Mouse (Mus musculus): ENCODE measurements around the gene Ap3m1. TPM values are rescaled to one million over a fixed set of nuclear protein-coding genes. Genes with fewer than 3 reads are reported as not detected.

Ap3m1 gene
- total and polyA plus RNA-seq, 3 experiments, result 32.6 to 73.4 (median 61.7) TPM

- Histone ChIP-seq H3K4me1 (ENCODE audit: control insufficient read depth in 1 of 2, insufficient read depth in 2 of 2) (peaks cover 0 to 9% of the 10 kb centered on the region in 2 experiments; a peak in 1 of 4 replicates), H3K4me3 (replicated peaks in 1 of 3; ENCODE audit: low read depth in 2 of 3, low read length in 2 of 3, poor library complexity in 1 of 3) (no peak overlapping the region), H3K9ac (ENCODE audit: insufficient read depth, low read depth) (no peak overlapping the region), H3K79me2 (replicated peaks; ENCODE audit: control insufficient read depth, extremely low read depth, insufficient read depth, poor library complexity, severe bottlenecking) (0 out of 2 replicates have a peak, but pooled peaks cover 2% of the 10 kb centered on the region), H3K9me3 (replicated peaks; ENCODE audit: low read length) (no peaks in the 10 kb centered on the region), H3K4me2 (ENCODE audit: insufficient read depth, low read depth, poor library complexity, severe bottlenecking) (no peak overlapping the region), H3K27ac (ENCODE audit: insufficient read depth, low read depth) (no peak overlapping the region), H3K36me3 (replicated peaks in 1 of 2; ENCODE audit: control insufficient read depth in 1 of 2, insufficient read depth in 1 of 2, low read length in 1 of 2) (peaks cover 0 to 9% of the 10 kb centered on the region in 2 experiments), H3K27me3 (replicated peaks) (no peaks in the 10 kb centered on the region)
- DNase-seq (ENCODE audit: extremely low read depth), result no peak
- dilution Hi-C loops (cut with MboI; ENCODE audit: extremely low pct_ligation_motif_present, extremely low pct_unique_long_range_greater_than_20kb, low sequenced_read_pairs) (no loop called here), in situ Hi-C loops (cut with MboI; ENCODE audit: low pct_ligation_motif_present, low pct_unique_long_range_greater_than_20kb, low sequenced_read_pairs) (no loop called here)
- TF ChIP-seq POLR2AphosphoS2 (IDR thresholded peaks at IDR 0.05; ENCODE audit: low read depth, low read length) (no peak), JUN (IDR thresholded peaks at IDR 0.05; ENCODE audit: insufficient read depth, low read depth, low read length) (no peak), GABPA (IDR thresholded peaks at IDR 0.05; ENCODE audit: insufficient replicate concordance, low read depth, low read length) (no peak), UBTF (IDR thresholded peaks at IDR 0.05; ENCODE audit: low read depth, low read length) (no peak), CHD1 (IDR thresholded peaks at IDR 0.05; ENCODE audit: low read depth, low read length) (no peak), KAT2A (IDR thresholded peaks at IDR 0.05; ENCODE audit: insufficient replicate concordance, low read length) (no peak), POLR2A (IDR thresholded peaks at IDR 0.05; ENCODE audit: low read depth, low read length) (no peak), RAD21 (IDR thresholded peaks at IDR 0.05; ENCODE audit: low read depth, low read length) (no peak), E2F4 (IDR thresholded peaks at IDR 0.05; ENCODE audit: insufficient replicate concordance, low read depth, low read length) (no peak)
Observed at GRCm38 (mm10) chr14:21087390-21088060, 35.2 kb upstream of the Ap3m1 start.

DNA sequence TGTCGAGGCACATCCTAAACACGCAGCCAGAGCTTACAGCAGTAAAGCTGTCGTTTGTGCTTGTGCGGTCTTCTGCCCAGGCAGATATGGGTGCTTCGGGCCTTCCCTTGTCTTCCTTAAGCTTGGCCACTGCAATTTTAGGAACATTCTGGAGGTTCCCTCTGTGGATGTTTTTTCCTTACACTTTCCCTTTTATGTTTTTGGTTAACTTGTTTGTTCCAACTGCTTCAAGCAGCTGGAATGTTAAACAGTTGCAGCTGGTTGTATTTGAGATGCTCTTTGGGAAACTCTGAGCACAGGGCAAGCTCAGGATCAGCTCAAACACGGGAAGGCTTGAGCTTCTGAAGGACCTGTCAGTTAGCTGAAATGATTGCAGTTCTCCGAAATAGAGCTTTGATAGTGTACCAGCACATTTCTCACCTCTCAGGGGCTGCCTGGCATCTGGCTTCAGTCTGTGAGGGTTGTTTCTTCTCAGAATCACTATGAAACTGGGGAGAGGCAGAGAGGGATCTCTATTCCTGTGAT, 34.6 kb upstream of the Ap3m1 start:
- Histone ChIP-seq H3K27me3 (replicated peaks) (no peaks in the 10 kb centered on the region), H3K27ac (ENCODE audit: insufficient read depth, low read depth) (no peak overlapping the region), H3K4me2 (ENCODE audit: insufficient read depth, low read depth, poor library complexity, severe bottlenecking) (no peak overlapping the region), H3K79me2 (replicated peaks; ENCODE audit: control insufficient read depth, extremely low read depth, insufficient read depth, poor library complexity, severe bottlenecking) (0 out of 2 replicates have a peak, but pooled peaks cover 2% of the 10 kb centered on the region), H3K36me3 (replicated peaks in 1 of 2; ENCODE audit: control insufficient read depth in 1 of 2, insufficient read depth in 1 of 2, low read length in 1 of 2) (peaks cover 0 to 4% of the 10 kb centered on the region in 2 experiments), H3K4me1 (ENCODE audit: control insufficient read depth in 1 of 2, insufficient read depth in 2 of 2) (peaks cover 0 to 12% of the 10 kb centered on the region in 2 experiments; a peak in 2 of 4 replicates), H3K9me3 (replicated peaks; ENCODE audit: low read length) (no peaks in the 10 kb centered on the region), H3K9ac (ENCODE audit: insufficient read depth, low read depth) (no peak overlapping the region), H3K4me3 (replicated peaks in 1 of 3; ENCODE audit: low read depth in 2 of 3, low read length in 2 of 3, poor library complexity in 1 of 3) (no peak overlapping the region)
- dilution Hi-C loops (cut with MboI; ENCODE audit: extremely low pct_ligation_motif_present, extremely low pct_unique_long_range_greater_than_20kb, low sequenced_read_pairs) (no loop called here), in situ Hi-C loops (cut with MboI; ENCODE audit: low pct_ligation_motif_present, low pct_unique_long_range_greater_than_20kb, low sequenced_read_pairs) (no loop called here)
- TF ChIP-seq E2F4 (IDR thresholded peaks at IDR 0.05; ENCODE audit: insufficient replicate concordance, low read depth, low read length) (no peak), NELFE (IDR thresholded peaks at IDR 0.05; ENCODE audit: low read depth, low read length) (no peak), ZMIZ1 (IDR thresholded peaks at IDR 0.05; ENCODE audit: low read depth, low read length) (no peak), MEF2A (IDR thresholded peaks at IDR 0.05; ENCODE audit: borderline replicate concordance, low read depth, low read length) (no peak), ETS1 (conservative IDR thresholded peaks at IDR 0.05; ENCODE audit: low read depth, low read length) (no peak), SIN3A (IDR thresholded peaks at IDR 0.05; ENCODE audit: low read length) (no peak), UBTF (IDR thresholded peaks at IDR 0.05; ENCODE audit: low read depth, low read length) (no peak), MYC (IDR thresholded peaks at IDR 0.05; ENCODE audit: low read depth, low read length) (no peak), ELF1 (IDR thresholded peaks at IDR 0.05; ENCODE audit: low read depth, low read length) (no peak), TBP (conservative IDR thresholded peaks at IDR 0.05; ENCODE audit: low read depth, low read length) (no peak), EP300 (IDR thresholded peaks at IDR 0.05; ENCODE audit: low read length) (no peak), IRF4 (IDR thresholded peaks at IDR 0.05; ENCODE audit: low read depth, low read length) (no peak), RCOR1 (conservative IDR thresholded peaks at IDR 0.05; ENCODE audit: low read depth, low read length) (no peak), KAT2A (IDR thresholded peaks at IDR 0.05; ENCODE audit: insufficient replicate concordance, low read length) (no peak), USF2 (conservative IDR thresholded peaks at IDR 0.05; ENCODE audit: low read depth, low read length) (no peak)
- DNase-seq (ENCODE audit: extremely low read depth), result no peak
